Mouse (Mus musculus): ENCODE measurements around the gene Cntrl. TPM values are rescaled to one million over a fixed set of nuclear protein-coding genes. Genes with fewer than 3 reads are reported as not detected.

The Cntrl gene
- polyA plus RNA-seq, 1 experiment from 2014 or later: 16.2 TPM

DNA sequence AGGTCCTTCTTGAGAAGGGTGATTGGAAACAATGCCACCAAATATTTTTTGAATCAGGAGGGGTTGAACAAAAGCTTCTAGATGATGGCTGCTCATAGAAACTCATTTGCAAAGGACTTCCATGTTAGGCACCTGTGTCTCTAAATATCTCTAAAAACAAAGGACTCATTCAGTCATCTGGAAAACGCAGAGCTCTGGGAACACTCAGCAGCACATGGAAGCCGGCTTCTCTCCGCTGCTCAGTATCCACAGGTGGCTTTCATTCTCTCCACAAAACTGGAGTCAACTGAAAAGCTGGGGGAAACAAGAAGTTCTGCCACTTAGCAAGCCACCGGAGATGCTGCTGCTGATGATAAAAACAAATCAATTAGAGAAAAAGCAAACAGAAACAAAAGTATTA lies 118.9 kb downstream of the Cntrl start:
- Histone ChIP-seq H3K27ac (replicated peaks) (no peak overlapping the region), H3K9me3 (no peaks in the 10 kb centered on the region), H3K4me3 (no peak overlapping the region), H3K36me3 (no peaks in the 10 kb centered on the region), H3K4me2 (no peak overlapping the region), H3K4me1 (peaks cover 37% of the 10 kb centered on the region), H3K9ac (no peak overlapping the region), H3K27me3 (replicated peaks) (no peaks in the 10 kb centered on the region)
- ATAC-seq (ENCODE audit: extremely low read depth, insufficient number of reproducible peaks, low FRiP score, low TSS enrichment): no peak
- WGBS: 60% methylated on average over 4 of the region's 4 CpGs

Other genes with a start within 250 kb of the Cntrl start
- 0.14 and 0.20 TPM in 2 replicates for gene Cutal, start 235.1 kb upstream of the Cntrl start, polyA plus RNA-seq (2015; fragmentation: Nextera tagmentation; extraction: Ambion mirVana)
- gene Psmd5, start 234.5 kb upstream of the Cntrl start, polyA plus RNA-seq (2015; fragmentation: Nextera tagmentation; extraction: Ambion mirVana): 58.2 and 59.0 TPM in 2 replicates
- 3.0 and 3.2 TPM in 2 replicates for gene Phf19, start 195.5 kb upstream of the Cntrl start, polyA plus RNA-seq (2015; fragmentation: Nextera tagmentation; extraction: Ambion mirVana)
- gene Traf1, start 147.7 kb upstream of the Cntrl start, polyA plus RNA-seq (2015; fragmentation: Nextera tagmentation; extraction: Ambion mirVana): 1.7 and 1.9 TPM in 2 replicates
- 0.19 and 0.83 TPM in 2 replicates for gene Hc, start 48.1 kb upstream of the Cntrl start, polyA plus RNA-seq (2015; fragmentation: Nextera tagmentation; extraction: Ambion mirVana)
- gene AI182371, start 7.9 kb upstream of the Cntrl start, polyA plus RNA-seq (2015; fragmentation: Nextera tagmentation; extraction: Ambion mirVana): 0.35 and 0.74 TPM in 2 replicates
- 228 and 262 TPM in 2 replicates for gene Rab14, start 91.6 kb downstream of the Cntrl start, polyA plus RNA-seq (2015; fragmentation: Nextera tagmentation; extraction: Ambion mirVana)
- gene Gsn, start 146.9 kb downstream of the Cntrl start, polyA plus RNA-seq (2015; fragmentation: Nextera tagmentation; extraction: Ambion mirVana): 205 and 215 TPM in 2 replicates
- 40.3 and 43.0 TPM in 2 replicates for gene Stom, start 227.5 kb downstream of the Cntrl start, polyA plus RNA-seq (2015; fragmentation: Nextera tagmentation; extraction: Ambion mirVana)